Mouse (Mus musculus) kidney, embryonic 14.5 days (tissue): ENCODE data around the gene Flad1. TPM values are rescaled to one million over a fixed set of nuclear protein-coding genes. Genes with fewer than 3 reads are reported as not detected.
"Not testable (repeated sequence)": the region's sequence is repeated elsewhere in the genome, so short reads cannot be mapped to it uniquely, and the experiment has no call there.

ENCODE experiments used
- ATAC-seq: fragments of 200-750 bp; cut with Nextera tagmentation; 2 replicates; pipeline ENCODE4 v1.8.0; 2017; ENCODE audit warnings: moderate number of reproducible peaks, mild to moderate bottlenecking, moderate TSS enrichment, moderate library complexity; ENCODE audit not compliant: low FRiP score, low TSS enrichment
- H3K27ac ChIP-seq: fragments of 300-500 bp; sonication (generic); 2 replicates; pipeline ENCODE4 v1.5.1; 2014; ENCODE audit warnings: low read depth, mild to moderate bottlenecking, low read length, moderate library complexity, mixed read lengths
- H3K27me3 ChIP-seq: fragments of 300-500 bp; sonication (generic); 2 replicates; pipeline ENCODE4 v1.6.1; 2014; ENCODE audit warnings: mild to moderate bottlenecking, low read length; ENCODE audit not compliant: control insufficient read depth, insufficient read depth
- H3K36me3 ChIP-seq: fragments of 300-500 bp; sonication (generic); 2 replicates; pipeline ENCODE4 v1.6.1; 2014; ENCODE audit warnings: low read length, mixed read lengths; ENCODE audit not compliant: control insufficient read depth, insufficient read depth
- H3K4me1 ChIP-seq: fragments of 300-500 bp; sonication (generic); 2 replicates; pipeline ENCODE4 v1.6.1; 2014; ENCODE audit warnings: low read length, mixed read lengths; ENCODE audit not compliant: control insufficient read depth, insufficient read depth
- H3K4me2 ChIP-seq: fragments of 300-500 bp; sonication (generic); replicated peaks from 2 replicates; pipeline ENCODE4 v1.6.1; 2014; ENCODE audit warnings: low read depth, mild to moderate bottlenecking, low read length
- H3K4me3 ChIP-seq: fragments of 300-500 bp; sonication (generic); 2 replicates; pipeline ENCODE4 v1.5.1; 2014; ENCODE audit warnings: mild to moderate bottlenecking, low read length
- H3K9ac ChIP-seq: fragments of 300-500 bp; sonication (generic); 2 replicates; pipeline ENCODE4 v1.6.1; 2014; ENCODE audit warnings: low read depth, mild to moderate bottlenecking, low read length, moderate library complexity
- H3K9me3 ChIP-seq: fragments of 300-500 bp; sonication (generic); 2 replicates; pipeline ENCODE4 v1.6.1; 2016; ENCODE audit warnings: low read length; ENCODE audit not compliant: control insufficient read depth
- WGBS: fragments of 180-500 bp; shearing (Covaris S2); extraction: QIAGEN DNeasy Blood & Tissue Kit; methylation state at CpG from one replicate; pipeline ENCODE4 v1.1.7; 2014; 5-methylcytosine and 5-hydroxymethylcytosine counted together
- polyA plus RNA-seq: library from polyadenylated mRNA; unstranded; fragments of >200 nt; fragmentation: Nextera tagmentation; extraction: Ambion mirVana; gene quantifications from 2 replicates; pipeline ENCODE4 v1.2.1, GENCODE M21; 2014

Gene Flad1
- polyA plus RNA-seq, 1 experiment from 2014 or later = 24.9 TPM

DNA sequence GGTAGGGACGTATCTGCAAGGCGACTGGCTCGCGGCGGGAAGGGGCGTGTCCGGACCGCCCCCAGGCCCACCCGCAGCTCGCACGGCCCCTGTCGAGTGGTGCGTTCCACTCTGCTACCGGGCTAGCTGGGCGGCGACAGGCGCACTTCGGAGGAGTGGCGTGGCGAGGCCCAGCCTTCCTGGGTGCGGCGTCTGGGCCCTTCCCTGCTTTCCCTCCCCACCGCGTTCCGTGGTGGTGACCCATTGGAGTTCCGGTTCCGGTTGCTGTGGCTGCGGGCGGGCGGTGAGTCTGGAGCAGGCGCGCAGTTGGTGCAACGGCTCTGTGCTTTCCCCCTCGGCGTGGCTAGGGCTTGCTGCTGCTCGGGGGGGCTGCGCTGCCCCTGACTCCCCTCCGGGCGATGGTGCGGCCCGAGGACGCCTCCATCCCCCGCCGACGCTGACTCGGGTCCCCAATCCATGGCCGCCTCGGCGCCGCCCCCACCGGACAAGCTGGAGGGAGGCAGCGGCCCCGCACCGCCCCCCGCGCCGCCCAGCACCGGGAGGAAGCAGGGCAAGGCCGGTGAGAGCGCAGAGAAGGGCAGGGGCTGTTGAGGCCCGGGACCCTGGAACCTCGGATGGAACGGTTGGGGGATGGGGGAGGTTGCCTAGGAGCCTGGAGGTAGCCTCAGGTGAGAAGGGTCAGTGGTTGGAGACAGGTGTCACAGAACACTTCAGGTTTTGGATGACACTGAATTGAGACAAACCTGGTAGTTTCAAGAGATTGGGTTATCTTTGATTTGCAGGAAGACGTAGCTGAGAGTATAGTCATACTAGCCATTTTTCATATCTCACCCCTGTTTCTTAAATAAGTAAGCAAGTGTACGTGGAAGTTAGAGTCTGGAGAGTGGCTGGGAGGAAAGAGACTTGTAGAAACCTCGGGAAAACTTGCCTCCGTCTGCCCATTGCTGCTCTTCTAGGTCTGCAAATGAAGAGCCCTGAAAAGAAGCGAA lies 18.8 kb upstream of the Flad1 start, which contains the start of gene Pygo2:
Gene Pygo2, plus strand, starts transcription at position 44 of the 989 bp plus-strand sequence.
- no peaks in the 10 kb centered on the region for H3K9me3 ChIP-seq
- H3K27ac ChIP-seq = peak within 1 kb of the TSS; percentile 89
- 2% methylated on average over 67 of the region's 68 CpGs for WGBS
- no peaks in the 10 kb centered on the region for H3K27me3 ChIP-seq
- H3K9ac ChIP-seq = peak within 1 kb of the TSS; percentile 71
- H3K4me3 ChIP-seq = peak within 1 kb of the TSS; percentile 72
- peaks cover 9% of the 10 kb centered on the region for H3K4me1 ChIP-seq
- peak within 1 kb of the TSS; percentile 48 for H3K4me2 ChIP-seq
- peaks cover 53% of the 10 kb centered on the region for H3K36me3 ChIP-seq
- peak; percentile 97 for ATAC-seq

DNA sequence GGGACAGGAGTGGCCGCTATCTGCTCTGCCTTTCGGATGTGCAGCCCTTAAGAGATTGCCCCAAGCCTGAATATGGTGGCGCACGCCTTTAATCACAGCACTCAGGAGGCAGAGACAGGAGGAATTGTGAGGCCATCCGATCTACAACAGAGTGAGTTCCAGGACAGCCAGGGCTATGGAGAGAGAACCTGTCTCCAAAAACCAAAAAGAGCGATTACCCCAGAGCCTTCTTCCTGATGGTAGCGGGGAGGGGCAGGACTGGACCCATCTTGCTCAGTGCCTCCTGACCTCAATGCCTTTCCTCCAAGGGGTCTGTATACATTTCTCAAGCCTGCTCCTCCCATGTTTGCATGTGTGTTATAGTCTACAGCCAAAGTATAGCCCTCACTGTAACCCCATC lies 17.4 kb upstream of the Flad1 start:
- peaks cover 60% of the 10 kb centered on the region for H3K36me3 ChIP-seq
- not testable (repeated sequence) for H3K27ac ChIP-seq, H3K27me3 ChIP-seq, H3K4me2 ChIP-seq, H3K9me3 ChIP-seq, ATAC-seq, H3K9ac ChIP-seq, H3K4me3 ChIP-seq
- H3K4me1 ChIP-seq = peaks cover 15% of the 10 kb centered on the region
- WGBS = 94% methylated on average over 6 of the region's 7 CpGs

DNA sequence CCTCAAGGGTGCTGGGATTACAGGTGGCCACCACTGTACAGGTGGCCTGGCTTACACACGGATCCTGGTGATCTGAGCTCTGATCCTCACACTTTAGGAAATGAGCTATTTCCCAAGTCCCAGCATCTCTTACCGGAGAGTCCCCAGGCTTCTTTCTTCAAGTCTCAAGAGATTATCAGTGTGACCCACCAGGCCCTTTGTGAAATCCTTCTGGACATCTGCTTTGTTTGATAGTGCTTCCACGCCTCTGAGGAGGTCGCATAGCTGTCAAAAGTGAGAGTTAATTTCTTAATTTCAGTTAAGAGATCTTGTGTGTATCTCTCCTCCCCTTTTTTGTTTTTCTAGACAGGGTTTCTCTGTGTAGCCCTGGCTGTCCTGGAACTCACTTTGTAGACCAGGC lies 14.2 kb upstream of the Flad1 start:
- Histone ChIP-seq H3K4me2 (no peak overlapping the region), H3K27ac (no peak overlapping the region), H3K36me3 (peaks cover 46% of the 10 kb centered on the region), H3K9me3 (no peaks in the 10 kb centered on the region), H3K9ac (no peak overlapping the region), H3K4me1 (peaks cover 33% of the 10 kb centered on the region), H3K27me3 (no peaks in the 10 kb centered on the region), H3K4me3 (no peak overlapping the region)
- WGBS = 88% methylated on average over 4 of the region's 4 CpGs
- no peak for ATAC-seq

DNA sequence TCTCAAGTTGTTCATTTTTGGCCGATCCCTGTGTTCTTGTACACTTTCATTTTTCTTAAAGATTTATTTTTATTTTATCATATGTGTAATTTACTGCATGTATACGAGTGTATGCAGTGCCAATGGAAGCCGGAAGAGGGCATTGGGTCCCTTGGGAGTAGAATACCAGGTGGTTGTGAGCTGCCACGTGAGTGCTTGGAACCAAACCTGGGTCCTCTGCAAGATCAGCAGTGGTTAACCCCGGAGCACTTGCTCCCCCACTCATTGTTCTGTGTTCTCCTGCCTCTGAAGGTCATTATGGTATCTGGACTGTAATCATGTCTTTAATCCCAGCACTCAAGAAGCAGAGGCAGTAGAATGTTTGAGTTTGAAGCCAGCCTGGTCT lies 13.5 kb upstream of the Flad1 start:
- Histone ChIP-seq H3K4me2 (no peak overlapping the region), H3K36me3 (peaks cover 46% of the 10 kb centered on the region), H3K4me3 (no peak overlapping the region), H3K4me1 (peaks cover 37% of the 10 kb centered on the region), H3K27me3 (no peaks in the 10 kb centered on the region), H3K9ac (no peak overlapping the region), H3K27ac (no peak overlapping the region), H3K9me3 (no peaks in the 10 kb centered on the region)
- WGBS = 75% methylated on average over 5 of the region's 5 CpGs
- no peak for ATAC-seq

DNA sequence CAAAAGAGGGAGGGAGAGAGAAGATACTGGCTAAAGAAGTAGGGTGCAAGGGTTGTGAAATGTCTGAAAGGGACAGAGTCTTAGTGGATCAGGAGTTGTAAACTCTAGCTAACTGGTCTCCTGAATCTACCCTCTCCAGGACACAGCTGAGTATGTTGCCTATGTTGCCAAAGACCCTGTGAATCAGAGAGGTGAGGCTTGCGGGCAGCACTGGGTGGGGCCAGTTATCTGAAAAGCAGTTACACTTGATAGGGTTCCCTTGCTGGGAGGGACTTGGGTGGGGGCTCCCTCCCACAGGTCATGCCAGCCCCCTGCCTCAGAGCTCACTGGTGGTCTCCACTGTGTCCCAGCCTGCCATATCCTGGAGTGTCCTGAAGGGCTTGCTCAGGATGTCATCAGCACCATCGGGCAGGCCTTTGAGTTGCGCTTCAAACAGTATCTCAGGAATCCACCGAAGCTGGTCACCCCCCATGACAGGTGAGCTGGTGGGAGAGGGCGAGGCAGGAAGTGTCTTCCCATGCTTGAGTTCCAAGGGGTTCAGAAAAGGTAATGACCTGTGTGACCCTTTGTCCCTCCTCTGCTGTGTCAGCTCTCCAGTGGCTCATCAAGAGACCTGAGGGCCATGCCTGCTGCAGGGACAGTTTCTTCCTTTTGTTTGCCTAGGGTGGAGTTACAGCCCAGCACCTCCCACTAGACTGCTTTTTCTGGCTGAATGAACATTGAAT lies 12.9 kb upstream of the Flad1 start:
- 56% methylated on average over 5 of the region's 5 CpGs for WGBS
- Histone ChIP-seq H3K4me3 (no peak overlapping the region), H3K27ac (0 out of 2 replicates have a peak overlapping the region, but pooled peaks have one; percentile 2), H3K27me3 (no peaks in the 10 kb centered on the region), H3K36me3 (peaks cover 46% of the 10 kb centered on the region), H3K4me2 (0 out of 2 replicates have a peak overlapping the region, but pooled peaks have one; percentile 2), H3K9me3 (no peaks in the 10 kb centered on the region), H3K4me1 (peaks cover 42% of the 10 kb centered on the region), H3K9ac (no peak overlapping the region)
- no peak for ATAC-seq

DNA sequence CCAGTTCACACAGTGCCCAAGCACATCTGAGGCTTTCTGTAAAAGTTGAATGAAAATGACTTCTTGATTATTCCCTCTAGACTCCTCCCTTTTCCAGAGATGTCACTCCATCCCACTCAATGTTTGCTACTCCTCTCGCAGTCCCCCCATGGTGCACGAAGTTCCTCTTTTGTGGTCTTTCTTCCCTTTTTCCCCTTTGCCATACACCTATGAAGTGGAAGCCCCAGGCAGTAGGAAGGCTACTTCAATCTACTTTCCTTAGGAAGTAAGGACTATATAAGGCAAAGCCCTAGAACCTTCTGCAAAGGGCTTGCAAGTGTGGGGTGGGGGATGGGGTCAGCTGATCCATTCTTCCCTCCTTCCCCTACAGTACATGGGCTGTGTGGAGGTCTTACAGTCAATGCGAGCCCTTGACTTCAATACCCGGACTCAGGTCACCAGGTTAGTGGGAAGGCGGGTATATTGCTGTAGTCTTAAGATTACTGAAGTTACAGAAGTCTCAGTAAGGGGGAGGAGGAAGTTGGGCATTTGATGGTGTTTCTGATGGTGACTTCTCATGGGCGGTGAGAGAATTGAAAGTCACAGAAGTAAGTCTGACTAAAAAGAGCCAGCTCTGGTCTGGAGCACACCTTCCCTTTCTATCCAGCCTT lies 11.0 kb upstream of the Flad1 start:
- H3K4me2 ChIP-seq = peak overlapping the region; percentile 88
- H3K4me1 ChIP-seq = peaks cover 42% of the 10 kb centered on the region
- H3K36me3 ChIP-seq = peaks cover 41% of the 10 kb centered on the region
- ATAC-seq = no peak
- WGBS = 63% methylated on average over 6 of the region's 6 CpGs
- no peaks in the 10 kb centered on the region for H3K9me3 ChIP-seq
- no peaks in the 10 kb centered on the region for H3K27me3 ChIP-seq
- peak overlapping the region; percentile 91; the same call in 1 of the 2 replicates for H3K27ac ChIP-seq
- H3K9ac ChIP-seq = peak overlapping the region; percentile 70; the same call in 1 of the 2 replicates
- H3K4me3 ChIP-seq = peak overlapping the region; percentile 57

DNA sequence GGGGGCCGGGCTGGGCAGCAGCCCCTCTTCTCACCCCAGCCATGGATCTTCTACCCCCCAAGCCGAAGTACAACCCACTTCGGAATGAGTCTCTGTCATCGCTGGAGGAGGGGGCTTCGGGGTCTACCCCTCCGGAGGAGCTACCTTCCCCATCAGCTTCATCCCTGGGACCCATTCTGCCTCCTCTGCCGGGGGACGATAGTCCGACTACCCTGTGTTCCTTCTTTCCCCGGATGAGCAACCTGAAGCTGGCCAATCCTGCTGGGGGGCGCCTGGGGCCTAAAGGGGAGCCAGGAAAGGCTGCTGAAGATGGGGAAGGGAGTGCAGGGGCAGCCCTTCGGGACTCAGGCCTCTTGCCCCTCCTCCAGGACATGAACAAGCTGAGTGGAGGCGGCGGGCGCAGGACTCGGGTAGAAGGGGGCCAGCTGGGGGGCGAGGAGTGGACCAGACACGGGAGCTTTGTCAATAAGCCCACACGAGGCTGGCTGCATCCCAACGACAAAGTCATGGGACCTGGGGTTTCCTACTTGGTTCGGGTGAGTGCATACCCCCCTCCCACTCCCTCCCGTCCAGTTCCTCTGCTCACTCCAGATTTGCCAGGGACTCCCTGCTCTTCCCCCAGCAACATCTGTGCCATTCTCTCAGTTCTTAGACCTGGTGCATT lies 10.3 kb upstream of the Flad1 start:
- H3K36me3 ChIP-seq = peaks cover 34% of the 10 kb centered on the region; the same call in 1 of the 2 replicates
- ATAC-seq = no peak
- no peaks in the 10 kb centered on the region for H3K27me3 ChIP-seq
- H3K4me1 ChIP-seq = peaks cover 43% of the 10 kb centered on the region
- peak overlapping the region; percentile 57 for H3K4me3 ChIP-seq
- no peaks in the 10 kb centered on the region for H3K9me3 ChIP-seq
- peak overlapping the region; percentile 91 for H3K27ac ChIP-seq
- whole genome bisulfite sequencing = 3% methylated on average over 22 of the region's 22 CpGs
- H3K4me2 ChIP-seq = peak overlapping the region; percentile 88
- H3K9ac ChIP-seq = peak overlapping the region; percentile 70

DNA sequence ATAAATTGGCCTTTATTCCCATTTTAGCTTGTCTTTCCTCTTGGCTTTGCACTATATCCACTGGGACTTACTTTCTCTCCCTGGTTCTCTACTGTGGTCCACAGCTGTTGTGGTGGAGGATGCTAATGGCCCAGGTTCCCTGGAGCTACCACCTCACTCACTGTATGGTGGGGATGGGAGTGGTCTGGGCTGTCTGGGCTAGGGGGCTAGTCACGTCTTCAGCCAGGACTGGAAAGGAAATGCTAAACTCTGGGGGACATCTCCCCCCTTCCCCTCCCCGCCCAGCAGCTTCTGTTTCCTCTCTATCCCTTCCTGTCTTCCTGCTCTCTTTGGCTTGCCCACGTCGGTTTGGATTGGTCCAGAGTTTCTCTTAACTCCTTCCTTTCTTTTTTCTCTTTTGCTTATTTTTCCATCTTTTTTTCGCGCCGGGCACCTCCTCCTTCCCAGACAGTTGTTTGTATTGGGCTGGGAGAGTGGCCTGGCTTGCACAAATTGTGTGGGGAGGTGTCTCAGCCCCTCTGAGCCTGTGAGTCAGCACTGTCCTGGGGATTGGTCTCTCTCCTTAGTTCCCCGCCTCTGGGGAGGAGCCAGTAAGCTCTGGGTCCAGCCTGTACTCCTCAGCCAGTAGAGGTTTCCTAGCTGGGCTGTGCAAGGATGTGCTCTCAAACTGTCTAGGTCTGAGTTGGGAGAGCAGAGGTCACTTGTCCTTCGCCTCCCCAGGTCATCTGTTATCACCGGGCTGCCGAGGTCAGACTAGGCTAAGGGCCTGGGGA lies 9.5 kb upstream of the Flad1 start:
- 2% methylated on average over 11 of the region's 11 CpGs for WGBS
- Histone ChIP-seq H3K4me2 (peak overlapping the region; percentile 88), H3K27me3 (no peaks in the 10 kb centered on the region), H3K9ac (peak overlapping the region; percentile 70; the same call in 1 of the 2 replicates), H3K4me3 (peak overlapping the region; percentile 57), H3K4me1 (peaks cover 50% of the 10 kb centered on the region), H3K27ac (peak overlapping the region; percentile 91), H3K9me3 (no peaks in the 10 kb centered on the region), H3K36me3 (peaks cover 32% of the 10 kb centered on the region)
- ATAC-seq = peak; percentile 83
